Mouse (Mus musculus) fat pad, adult 2 months (tissue): Measurements from ENCODE around the gene Sectm1a.
"Not testable (repeated sequence)": the region's sequence is repeated elsewhere in the genome, so short reads cannot be mapped to it uniquely, and the experiment has no call there.

Source experiments
- DNase-seq: peaks from one replicate; pipeline ENCODE4 v3.0.0-alpha.2; 2011; ENCODE audit warnings: low read depth, low spot score; ENCODE audit errors: extremely low read depth

Sectm1a gene

DNA sequence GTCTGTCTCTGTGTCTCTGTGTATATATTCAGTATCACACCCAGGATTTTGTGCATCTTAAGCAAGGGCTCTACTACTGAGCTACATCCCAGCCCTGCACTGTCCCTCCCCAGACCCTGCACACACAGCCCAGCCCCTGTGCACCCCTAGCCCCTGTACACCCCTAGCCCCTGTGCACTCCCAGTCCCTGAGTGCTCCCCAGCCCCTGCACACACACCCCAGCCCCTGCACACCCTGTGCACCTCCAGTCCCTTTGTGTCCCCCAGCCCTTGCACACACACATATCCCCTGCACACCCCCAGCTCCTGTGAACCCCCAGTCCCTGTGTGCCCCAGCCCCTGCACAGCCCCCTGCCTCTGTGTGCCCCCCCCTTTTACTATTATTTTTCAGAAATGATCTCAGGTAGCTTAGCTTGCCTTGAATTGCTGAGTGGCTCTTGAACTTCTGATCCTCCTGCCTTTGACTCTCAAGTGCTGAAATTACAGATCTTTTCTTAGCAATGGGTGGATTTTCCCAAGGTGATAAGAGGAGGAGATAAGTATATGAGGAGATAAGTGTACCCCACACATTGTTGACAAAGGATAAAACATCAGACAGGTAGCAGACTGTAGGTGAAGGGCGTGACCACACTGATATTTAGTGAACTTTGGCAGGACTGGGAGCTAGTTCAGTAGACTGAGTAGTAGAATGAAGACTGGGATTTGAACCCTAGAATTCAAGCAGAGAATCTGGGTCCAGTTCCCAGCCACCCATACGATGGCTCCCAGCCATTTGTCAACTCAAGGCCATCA is 8.9 kb upstream of the Sectm1a start:
- no peak for DNase-seq

DNA sequence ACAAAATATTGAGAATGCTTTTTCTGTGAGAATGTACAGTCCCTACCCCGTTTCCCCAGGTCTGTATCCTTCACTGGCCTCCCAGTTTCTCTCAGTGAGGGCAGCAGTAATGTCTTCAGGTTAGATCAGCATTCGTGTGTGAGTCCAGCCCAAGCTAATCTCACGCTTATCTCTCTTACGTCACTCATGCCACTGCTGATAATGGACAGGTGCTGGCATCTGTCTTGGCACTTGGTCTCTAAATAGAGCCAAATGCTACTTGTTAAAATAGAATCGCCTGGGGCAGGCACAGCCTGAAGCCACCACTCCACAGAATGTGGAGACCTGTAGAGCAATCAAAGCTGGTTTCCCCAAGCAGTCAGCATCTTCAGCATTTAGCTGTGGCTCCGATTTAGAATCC is 8.0 kb upstream of the Sectm1a start:
- DNase-seq: no peak

DNA sequence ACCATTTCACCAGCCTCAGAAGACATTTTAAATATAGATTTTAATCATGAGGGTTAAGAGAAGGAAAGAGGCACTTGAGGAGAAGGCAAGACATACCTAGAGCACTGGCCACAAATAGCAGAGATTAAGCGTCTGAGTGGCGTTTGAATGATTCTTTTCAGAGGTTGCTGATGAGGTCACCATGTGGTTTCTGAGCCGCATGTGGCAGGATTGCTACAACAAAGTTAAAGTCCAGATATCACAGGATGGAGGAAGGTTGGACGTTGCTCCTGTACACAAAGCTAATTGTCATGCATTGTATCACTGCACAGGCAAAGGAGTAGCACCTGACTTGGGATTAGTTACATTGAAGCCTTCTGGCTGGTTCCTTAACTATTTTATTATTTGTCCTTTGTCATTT is 5.3 kb upstream of the Sectm1a start:
- DNase-seq: no peak

- no peak for DNase-seq
These were observed 4.2 kb upstream of the Sectm1a start for GRCm38 (mm10) chr11:121085181-121085580.

GRCm38 (mm10) chr11:121082857-121083500 is 2.0 kb upstream of the Sectm1a start:
- DNase-seq: no peak

- DNase-seq: no peak
These were observed 1.2 kb upstream of the Sectm1a start for GRCm38 (mm10) chr11:121082250-121082649.

GRCm38 (mm10) chr11:121080330-121080729 is 690 bp downstream of the Sectm1a start:
- DNase-seq: no peak

GRCm38 (mm10) chr11:121075655-121076054 is 5.4 kb downstream of the Sectm1a start:
- DNase-seq: no peak

GRCm38 (mm10) chr11:121069662-121070061 is 11.4 kb downstream of the Sectm1a start:
- not testable (repeated sequence) for DNase-seq

GRCm38 (mm10) chr11:121067895-121068294 is 13.1 kb downstream of the Sectm1a start:
- DNase-seq: no peak

- no peak for DNase-seq
These were observed 16.8 kb downstream of the Sectm1a start for GRCm38 (mm10) chr11:121064197-121064596.

DNA sequence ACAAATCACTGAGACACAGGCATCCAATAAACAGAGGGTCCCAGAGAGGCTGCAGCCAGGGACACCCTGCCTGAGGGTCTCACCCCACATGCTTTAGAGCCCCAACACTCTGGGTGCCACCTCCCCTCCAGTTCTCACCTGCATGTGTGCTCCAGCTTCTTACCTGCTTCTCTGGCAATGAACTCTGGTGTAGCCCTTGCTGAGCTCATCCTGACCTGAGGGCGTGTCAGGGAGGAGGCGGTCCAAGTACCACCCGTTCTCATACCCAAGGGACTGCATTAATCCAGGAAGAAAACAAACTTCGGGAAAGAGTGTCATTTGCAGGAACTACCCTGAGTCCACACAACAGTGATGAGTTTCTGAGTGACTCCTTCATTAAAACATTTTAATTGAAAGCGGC is 17.6 kb downstream of the Sectm1a start, which contains the start of gene Sectm1b:
Sectm1b (minus strand) TSS at position 191 of the 400 bp plus-strand sequence.
- no peak for DNase-seq

GRCm38 (mm10) chr11:121061615-121062014 is 19.4 kb downstream of the Sectm1a start:
- peak; percentile 51 for DNase-seq

DNA sequence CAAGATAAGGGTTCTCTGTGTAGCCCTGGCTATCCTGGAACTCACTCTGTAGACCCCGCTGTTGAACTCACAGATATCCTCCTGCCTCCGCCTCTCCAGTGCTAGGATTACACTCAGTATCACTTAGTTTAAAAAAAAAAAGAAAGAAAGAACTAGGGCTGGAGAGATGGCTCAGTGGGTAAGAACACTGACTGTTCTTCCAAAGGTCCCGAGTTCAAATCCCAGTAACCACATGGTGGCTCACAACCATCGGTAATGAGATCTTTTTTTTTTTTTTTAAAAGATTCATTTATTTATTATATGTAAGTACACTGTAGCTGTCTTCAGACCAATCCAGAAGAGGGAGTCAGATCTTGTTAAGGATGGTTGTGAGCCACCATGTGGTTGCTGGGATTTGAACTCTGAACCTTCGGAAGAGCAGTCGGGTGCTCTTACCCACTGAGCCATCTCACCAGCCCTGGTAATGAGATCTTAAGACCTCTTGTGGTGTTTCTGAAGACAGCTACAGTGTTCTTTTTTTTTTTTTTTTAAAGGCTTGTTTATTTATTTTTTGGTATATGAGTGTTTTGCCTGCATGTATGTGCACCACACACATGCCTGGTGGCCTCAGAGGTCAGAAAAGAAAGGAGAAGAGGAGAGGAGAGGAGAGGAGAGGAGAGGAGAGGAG is 20.5 kb downstream of the Sectm1a start:
- DNase-seq: not testable (repeated sequence)

GRCm38 (mm10) chr11:121059471-121059870 is 21.5 kb downstream of the Sectm1a start:
- no peak for DNase-seq

- DNase-seq: no peak
These were observed 22.1 kb downstream of the Sectm1a start for GRCm38 (mm10) chr11:121058956-121059355.

DNA sequence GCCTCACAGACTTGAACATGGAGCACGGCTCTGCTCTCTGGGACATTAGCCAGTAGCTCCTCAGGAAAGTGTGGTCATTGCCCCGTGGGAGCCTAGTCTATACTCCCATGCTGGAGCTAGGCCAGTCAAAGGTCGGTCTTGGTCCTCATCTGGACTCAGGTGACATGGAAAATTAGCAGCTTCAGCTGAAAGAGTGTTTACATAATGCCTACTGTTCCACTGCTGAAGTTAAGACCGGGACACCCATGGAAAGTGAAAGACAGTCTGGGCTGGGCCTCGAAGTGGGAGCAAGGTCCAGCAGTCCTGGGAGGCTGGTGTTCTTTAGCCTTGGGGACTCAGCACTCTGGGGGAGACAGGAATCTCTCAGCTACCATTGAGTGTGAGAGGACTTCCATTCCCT is 22.9 kb downstream of the Sectm1a start:
- no peak for DNase-seq

- DNase-seq: no peak
These were observed 24.3 kb downstream of the Sectm1a start for GRCm38 (mm10) chr11:121056536-121057236.

DNA sequence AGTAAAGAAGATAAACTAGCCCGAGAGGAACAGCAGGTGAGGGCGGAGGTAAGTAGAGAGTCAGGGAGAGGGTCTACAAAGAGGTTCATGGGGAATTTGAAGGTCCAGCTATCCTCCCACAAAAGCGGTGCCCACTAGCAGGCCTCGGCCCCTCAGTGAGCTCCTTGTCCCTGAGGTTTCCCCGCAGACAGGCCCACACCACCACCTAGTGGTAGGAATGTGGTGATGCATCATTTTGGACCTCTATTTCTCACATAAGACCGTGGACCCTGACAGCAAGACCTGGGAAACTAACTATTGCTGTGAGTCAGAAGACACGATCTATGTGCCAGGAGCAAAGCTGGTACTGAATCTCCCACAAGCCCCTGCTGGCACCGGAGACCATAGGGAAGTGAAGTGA is 27.5 kb downstream of the Sectm1a start:
- DNase-seq: no peak

DNA sequence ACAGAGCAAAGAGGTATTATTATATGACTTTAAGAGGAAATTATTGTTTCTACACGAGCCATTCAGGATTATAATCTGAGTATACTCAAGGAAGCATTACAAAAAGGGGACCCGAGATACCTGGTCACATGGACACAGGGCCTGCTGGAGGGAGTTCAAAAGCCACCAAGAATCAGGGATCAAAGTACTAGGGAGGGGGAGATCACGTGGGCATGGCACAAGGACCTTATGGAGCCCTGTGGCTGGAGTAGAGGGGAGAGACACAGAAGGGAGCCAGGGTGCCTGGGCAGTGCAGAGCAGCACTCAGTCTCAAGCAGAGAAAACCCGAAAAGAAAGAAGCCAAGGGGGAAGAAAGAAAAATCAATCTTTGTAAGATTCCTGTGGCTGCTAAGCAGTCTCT is 28.6 kb downstream of the Sectm1a start:
- DNase-seq: no peak

DNA sequence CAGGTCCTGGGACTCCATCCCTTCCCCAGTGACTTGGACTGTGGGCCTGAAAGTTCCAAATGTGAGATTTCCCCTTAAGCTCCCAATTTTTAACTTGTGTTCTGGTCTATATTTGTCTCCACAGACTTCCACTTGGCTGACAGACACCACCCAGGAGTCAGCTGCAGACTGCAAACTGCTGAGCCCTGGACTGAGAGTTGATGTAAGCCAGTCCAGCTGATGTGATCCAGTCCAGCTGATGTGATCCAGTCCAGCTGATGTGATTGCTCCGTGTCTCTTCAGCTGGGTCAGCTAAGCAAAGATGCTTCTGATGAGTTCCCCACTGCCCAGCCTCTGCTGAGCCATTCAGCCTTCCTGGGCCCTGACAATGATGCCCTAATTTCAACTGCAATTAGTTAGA is 29.2 kb downstream of the Sectm1a start:
- no peak for DNase-seq
